Mouse (Mus musculus) cerebellum, adult 2 months (tissue): ENCODE measurements around the gene Thop1.

Experiments used
- CTCF ChIP-seq: fragments of 200-500 bp; IDR thresholded peaks from 2 replicates; pipeline ENCODE4 v1.5.1; 2011; ENCODE audit warnings: low read depth, mild to moderate bottlenecking, control low read depth, low read length, moderate library complexity, borderline replicate concordance; ENCODE audit not compliant: insufficient read depth
- POLR2A ChIP-seq: fragments of 200-500 bp; IDR thresholded peaks from 2 replicates; pipeline ENCODE4 v1.6.1; 2011; ENCODE audit warnings: low read length, control low read depth, borderline replicate concordance; ENCODE audit not compliant: insufficient read depth

DNA sequence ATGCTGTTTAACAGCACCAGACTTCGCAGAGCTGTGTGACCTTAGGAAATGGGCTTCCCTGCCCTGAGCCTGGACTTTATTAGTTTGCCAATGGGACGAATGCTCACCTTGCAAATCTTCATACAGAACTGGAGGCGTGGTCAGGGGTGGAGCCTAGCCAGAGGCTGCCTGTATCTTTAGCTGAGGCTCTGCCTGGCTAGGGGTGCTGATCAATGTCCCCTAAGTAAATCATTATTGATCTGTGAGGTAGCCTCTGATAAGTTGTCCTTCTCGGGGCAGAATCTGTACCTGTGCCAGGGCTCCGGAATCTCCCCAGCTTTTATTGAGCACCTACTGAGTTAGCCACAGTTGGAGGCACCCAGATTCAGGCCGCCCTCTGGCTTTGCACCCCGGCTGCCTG is 20.8 kb downstream of the Thop1 start:
- no peak for TF ChIP-seq POLR2A
- no peak for TF ChIP-seq CTCF
